Comparison of ENCODE assay signal across 26 mouse cellular contexts in the genomic region with DNA sequence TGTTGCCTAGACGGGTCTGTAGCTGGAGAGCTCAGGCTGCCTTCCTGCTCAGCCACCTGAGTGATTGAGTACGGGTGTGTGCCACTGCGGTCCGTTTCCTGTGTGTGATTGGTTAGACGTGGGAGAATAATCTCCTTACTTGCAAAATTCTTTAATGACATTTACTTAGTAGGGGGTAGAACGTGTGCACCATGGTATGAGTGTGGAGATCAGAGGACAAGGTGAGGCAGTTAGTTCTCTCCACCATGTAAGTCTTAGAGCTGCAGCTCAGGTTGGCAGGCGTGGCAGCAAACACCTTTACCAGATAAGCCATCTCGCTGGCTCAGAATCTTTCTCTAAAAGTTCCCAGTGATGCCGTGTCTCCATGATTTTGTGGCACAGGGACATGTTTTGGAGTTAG.
"Had no signal": no experiment of that assay in that cellular context is flagged by ENCODE, and none has a peak within 500 bp of the region (broad histone marks: within the 10 kb centered on the region; RNA-seq: fewer than 3 reads in every experiment).

No protein-coding gene starts in this region.

- ATAC-seq: forebrain, embryonic 13.5 days; forebrain, embryonic 14.5 days; forebrain, embryonic 15.5 days; forebrain, embryonic 16.5 days; forebrain, postnatal 0 days had no signal

- H3K4me2 ChIP-seq: embryonic facial prominence, embryonic 12.5 days; embryonic facial prominence, embryonic 13.5 days; embryonic facial prominence, embryonic 15.5 days; forebrain, embryonic 12.5 days; forebrain, embryonic 13.5 days; forebrain, embryonic 15.5 days had no signal

- H3K27ac ChIP-seq: embryonic facial prominence, embryonic 10.5 days; embryonic facial prominence, embryonic 12.5 days; embryonic facial prominence, embryonic 13.5 days; embryonic facial prominence, embryonic 15.5 days; forebrain, embryonic 10.5 days; forebrain, embryonic 12.5 days; forebrain, embryonic 13.5 days; forebrain, embryonic 15.5 days; heart, adult 2 months had no signal

- H3K9me3 ChIP-seq: embryonic facial prominence, embryonic 10.5 days; embryonic facial prominence, embryonic 12.5 days; embryonic facial prominence, embryonic 13.5 days; embryonic facial prominence, embryonic 15.5 days; forebrain, embryonic 10.5 days; forebrain, embryonic 12.5 days; forebrain, embryonic 13.5 days; forebrain, embryonic 15.5 days had no signal

- DNase-seq: cerebellum, adult 18-20 months; cerebellum, adult 2 months; cerebellum, adult 8-10 months; cerebellum, adult 9-10 months; cerebellum, adult 9-11 months; cerebellum, postnatal 10 days; cerebellum, postnatal 14 days; cerebellum, postnatal 25 days; cerebellum, postnatal 36 days; embryo, embryonic 11 days; forebrain, postnatal 0 days; gastrocnemius, postnatal 36 days; heart, adult 11 months; heart, adult 18-20 months; heart, adult 2 months had no signal

- H3K27me3 ChIP-seq: embryonic facial prominence, embryonic 12.5 days; embryonic facial prominence, embryonic 13.5 days; embryonic facial prominence, embryonic 15.5 days; forebrain, embryonic 12.5 days; forebrain, embryonic 13.5 days; forebrain, embryonic 15.5 days had no signal

- H3K4me3 ChIP-seq: embryonic facial prominence, embryonic 10.5 days; embryonic facial prominence, embryonic 12.5 days; embryonic facial prominence, embryonic 13.5 days; embryonic facial prominence, embryonic 15.5 days; erythroblast, embryonic 14.5 days; forebrain, embryonic 10.5 days; forebrain, embryonic 12.5 days; forebrain, embryonic 13.5 days; forebrain, embryonic 15.5 days; heart, adult 2 months had no signal

- H3K9ac ChIP-seq: embryonic facial prominence, embryonic 12.5 days; embryonic facial prominence, embryonic 13.5 days; embryonic facial prominence, embryonic 15.5 days; forebrain, embryonic 12.5 days; forebrain, embryonic 13.5 days; forebrain, embryonic 15.5 days; forebrain, postnatal 0 days had no signal
